Mouse (Mus musculus) ovary, postnatal 10 days (tissue): ENCODE measurements around the gene Rtbdn.
A peak's percentile ranks its signal among the peaks of the same experiment; 100 is the strongest.

Source experiments
- DNase-seq: peaks from one replicate; pipeline ENCODE4 v3.0.0; 2022; ENCODE audit warnings: low spot score

Gene Rtbdn

DNA sequence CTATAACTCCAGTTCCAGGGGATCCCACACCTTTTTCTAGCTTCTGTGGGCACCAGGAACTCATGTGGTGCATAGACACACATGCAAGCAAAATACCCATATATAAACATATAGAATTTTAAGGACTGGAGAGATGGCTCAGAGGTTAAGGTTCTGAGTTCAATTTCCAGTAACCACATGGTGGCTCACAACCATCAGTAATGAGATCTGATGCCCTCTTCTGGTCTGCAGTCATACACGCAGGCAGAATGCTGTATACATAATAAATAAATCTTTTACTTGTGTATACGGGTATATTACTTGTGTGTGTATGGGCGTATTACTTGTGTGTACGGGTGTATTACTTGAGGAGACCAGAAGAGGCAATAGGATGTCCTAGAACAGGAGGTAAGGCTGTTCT lies 17.2 kb downstream of the Rtbdn start:
- DNase-seq = no peak

DNA sequence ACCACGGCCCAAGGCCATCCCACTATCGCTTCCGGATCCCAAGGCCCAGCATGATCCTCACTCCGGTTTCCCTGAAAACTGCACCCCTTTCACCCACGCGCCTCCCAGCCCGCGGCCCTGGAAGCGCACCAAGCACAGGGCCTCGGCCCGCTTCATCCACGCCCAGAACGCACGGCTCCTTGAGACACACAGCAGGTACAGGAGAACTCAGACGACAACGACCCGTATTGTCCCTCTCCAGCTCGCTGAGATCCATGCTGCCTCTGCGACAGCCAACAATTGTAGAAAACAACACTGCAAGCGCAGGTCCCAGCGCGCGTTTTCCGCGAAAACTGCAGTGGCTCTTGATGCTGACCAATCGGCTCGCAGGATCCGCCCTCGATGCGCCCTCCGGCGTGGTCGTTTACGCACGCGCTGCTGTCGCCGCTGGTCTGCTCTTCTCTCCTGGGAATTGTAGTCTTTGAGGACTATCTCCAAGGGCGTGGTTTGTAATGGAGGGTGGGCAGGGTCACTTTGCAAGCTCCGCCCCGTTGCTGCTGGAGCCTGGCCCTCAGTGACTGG lies 19.0 kb downstream of the Rtbdn start:
- no peak for DNase-seq

DNA sequence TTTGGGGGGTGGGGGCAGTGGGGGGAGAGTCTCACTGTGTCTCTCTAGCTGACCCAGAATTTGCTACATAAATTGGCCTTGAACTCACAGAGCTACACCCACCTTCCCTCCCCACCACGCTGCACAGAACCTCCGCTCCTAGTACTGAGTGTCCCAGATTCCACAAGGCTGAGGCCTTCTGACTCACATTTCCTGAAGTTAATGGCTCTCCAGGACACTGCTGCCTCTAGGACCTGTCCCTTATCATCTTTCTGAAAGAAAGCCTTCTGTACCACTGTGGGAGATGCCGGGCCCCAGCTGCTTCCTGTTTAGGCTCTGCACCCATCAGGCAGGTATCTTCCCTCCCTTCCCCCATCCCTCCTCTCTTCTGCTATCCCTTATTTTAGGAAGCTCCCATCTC lies 19.8 kb downstream of the Rtbdn start:
- no peak for DNase-seq

DNA sequence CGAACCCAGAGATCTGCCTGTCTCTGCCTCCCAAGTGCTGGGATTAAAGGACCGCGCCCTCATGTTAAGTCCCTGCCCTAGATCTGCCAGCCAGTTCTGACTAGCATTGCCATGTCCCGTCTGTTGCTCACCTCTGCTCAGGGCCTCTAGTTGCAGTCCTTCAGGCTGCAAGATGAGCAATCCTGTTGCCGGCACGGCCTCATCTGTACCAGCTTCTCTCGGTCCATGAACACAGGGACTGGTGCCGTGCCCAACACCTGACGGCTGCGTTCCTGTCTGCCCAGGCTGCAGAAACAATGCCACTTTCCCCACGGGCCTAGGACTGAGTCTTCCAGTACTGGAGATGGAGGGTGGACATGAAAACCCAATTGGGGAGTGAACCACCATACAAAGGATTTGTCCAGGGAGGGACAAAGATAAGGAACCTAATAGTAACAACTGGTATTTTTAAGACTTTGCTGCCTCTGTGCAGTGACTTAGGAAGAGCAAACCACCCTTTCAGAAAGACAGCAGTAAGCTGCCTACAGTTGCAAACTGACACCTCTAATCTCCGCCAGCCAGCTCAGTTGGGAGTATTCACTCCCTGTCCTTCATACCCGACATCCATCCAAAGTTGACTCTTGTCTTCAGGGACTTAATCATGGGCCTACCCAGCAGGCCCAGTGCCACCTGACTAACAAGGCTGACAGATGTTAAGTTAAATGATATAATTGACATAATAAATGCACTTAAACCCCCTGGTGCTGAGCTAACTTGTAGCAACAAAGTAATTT lies 20.9 kb downstream of the Rtbdn start:
- DNase-seq = no peak

DNA sequence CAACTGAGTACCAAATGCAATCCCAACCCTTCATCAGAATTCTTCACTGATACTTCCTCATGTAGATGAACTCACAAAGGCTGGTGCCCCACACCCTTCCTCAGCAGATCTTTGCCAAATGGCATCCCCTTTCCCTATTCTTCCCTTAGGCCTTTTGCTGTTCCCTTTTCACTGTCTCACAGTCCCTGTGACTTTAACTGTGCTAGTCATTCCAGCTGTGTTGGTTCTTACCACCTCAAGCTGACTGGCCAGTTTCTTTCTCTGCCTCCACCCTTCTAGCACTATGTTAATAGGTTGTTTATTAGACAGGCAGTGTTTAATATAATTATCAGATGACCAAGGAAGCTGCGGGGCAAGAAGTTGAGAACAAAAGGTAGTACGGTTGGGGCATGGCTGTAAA lies 21.9 kb downstream of the Rtbdn start:
- DNase-seq = no peak

DNA sequence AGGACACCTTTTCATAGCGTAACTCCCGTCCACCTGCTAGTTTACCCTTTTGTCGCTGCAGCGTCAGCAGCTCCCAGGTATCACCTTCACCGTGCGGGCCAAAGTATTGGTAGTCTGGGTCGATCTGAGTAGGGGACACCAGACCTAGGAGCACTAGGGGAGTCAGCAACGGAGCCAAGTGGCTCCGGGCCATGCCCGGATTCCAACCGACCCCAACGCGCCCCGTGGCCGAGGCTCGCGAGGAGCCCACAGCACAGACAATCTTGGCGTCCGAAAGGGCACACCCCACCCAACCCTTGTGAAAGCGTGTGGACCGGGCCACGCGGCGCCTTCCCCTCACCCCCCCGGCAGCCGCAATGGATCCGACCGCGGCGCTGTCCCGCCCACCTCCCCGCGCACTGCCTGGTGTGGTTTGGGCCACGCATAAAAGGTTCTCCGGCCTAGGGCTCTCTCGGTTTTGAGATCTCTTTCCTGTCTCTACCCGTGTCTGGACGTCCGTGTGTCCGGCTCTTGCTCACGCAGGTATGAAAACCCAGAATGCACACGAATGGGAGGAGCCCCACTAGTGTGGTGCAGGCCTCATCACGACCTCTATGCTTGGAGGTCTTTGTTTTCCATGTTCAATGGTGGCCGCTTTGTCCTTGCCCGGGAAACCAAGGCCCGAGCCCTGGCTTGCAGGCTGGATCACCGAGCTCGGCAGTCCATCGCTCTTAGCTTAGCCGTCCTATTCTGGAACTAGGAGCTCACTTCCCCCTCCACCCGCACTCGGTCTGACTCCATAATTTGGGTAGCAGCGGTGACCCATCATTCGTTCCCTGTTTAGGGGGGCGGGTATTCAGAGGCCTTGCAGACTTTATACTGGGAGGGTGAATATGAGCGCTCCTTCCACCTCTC lies 22.7 kb downstream of the Rtbdn start, which contains the start of the genes Gm49661, Prdx2 and Rnaseh2a:
Gm49661 (minus strand) TSS at position 193 of the 894 bp plus-strand sequence.
Prdx2 (plus strand) TSS at position 347 of the 894 bp plus-strand sequence.
Rnaseh2a (minus strand) TSS at position 527 of the 894 bp plus-strand sequence.
- no peak for DNase-seq

DNA sequence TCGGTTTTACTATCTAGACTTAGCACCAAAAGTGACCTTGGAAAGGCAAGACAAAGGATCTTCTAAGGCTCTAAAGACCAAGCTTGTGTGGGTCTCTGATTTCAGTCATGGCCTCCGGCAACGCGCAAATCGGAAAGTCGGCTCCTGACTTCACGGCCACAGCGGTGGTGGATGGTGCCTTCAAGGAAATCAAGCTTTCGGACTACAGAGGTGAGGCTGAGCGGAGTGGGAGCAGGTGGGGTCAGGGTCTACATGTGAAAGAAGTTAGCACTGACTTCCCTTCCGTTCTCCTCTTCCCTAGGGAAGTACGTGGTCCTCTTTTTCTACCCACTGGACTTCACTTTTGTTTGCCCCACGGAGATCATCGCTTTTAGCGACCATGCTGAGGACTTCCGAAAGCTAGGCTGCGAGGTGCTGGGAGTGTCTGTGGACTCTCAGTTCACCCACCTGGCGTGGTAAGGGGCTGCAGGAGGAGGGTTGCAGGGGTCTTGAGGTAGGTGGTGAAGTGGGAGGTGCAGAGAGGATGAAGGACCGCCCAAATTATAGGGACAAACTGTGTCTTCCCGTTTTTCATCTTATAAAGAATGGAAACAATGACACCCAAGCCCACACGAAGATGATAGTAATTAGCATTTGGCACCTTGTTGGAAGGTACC lies 23.5 kb downstream of the Rtbdn start:
- DNase-seq = no peak

DNA sequence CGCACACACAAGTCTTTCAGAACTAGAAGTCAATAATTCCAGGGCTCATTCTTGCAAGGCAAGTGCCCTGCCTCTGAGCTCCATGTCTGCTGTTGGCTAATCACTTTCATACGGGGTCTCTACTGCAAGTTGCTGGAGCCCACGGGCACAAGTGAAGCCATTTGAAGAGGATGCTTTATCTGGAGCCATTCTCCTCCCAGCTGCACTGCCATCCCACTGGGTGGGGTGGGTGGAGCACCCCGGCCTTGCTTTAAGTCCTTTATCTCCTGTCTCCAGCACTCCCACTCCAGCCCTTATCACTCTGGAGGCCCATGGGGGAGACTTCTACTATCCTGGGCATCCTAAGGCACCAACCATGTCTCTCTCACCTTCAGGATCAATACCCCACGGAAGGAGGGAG lies 24.1 kb downstream of the Rtbdn start:
- no peak for DNase-seq

DNA sequence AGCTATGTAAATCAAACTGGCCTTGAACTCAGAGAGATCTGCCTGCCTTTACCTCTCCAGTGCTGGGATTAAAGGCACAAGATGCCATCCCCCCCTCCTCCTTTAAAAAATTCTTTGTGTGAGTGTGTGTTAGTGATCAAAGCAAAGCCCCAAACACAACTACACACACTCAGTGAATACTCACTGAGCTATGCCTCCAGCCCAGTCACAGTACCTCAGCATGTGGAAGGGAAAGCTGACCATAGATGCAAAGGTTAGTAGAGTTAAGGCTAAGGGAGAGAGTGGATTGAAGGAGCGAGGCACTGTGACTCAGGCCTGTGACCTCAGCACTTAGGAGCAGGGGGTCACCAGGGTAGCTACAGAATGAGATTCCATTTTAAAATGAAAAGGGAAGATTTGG lies 26.3 kb downstream of the Rtbdn start:
- no peak for DNase-seq

DNA sequence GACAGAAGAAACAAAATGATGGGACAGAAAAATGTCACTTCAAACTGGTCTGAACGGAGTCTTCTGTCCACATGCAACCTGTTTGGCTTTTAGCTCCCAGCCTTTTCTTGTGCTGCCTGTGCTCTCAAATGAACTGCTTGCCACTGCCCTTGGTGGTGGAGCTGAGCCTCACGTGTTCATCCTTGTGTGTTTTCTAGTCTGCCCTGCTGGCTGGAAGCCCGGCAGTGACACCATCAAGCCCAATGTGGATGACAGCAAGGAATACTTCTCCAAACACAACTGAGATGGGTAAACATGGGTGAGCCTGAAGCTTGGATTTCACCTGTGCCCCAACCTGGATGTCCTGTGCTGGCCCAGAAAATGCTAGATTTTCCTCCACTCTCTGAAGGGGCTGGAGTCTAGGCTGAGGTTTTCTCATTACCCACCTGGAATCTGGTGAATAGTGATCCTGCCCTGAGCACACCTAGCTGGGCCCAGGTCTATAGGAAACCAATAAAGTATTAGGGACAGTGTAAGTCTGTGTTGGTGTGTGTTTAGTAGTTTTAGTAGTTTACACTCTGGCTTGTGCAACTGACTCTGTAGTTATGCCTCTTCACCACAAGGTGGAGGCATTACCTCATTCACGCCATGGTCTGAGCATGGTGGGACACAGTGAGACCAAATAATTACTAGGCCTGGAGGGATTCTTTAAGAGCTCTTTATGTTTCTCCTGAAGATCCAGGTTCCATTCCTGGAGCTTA lies 27.2 kb downstream of the Rtbdn start:
- DNase-seq = no peak

DNA sequence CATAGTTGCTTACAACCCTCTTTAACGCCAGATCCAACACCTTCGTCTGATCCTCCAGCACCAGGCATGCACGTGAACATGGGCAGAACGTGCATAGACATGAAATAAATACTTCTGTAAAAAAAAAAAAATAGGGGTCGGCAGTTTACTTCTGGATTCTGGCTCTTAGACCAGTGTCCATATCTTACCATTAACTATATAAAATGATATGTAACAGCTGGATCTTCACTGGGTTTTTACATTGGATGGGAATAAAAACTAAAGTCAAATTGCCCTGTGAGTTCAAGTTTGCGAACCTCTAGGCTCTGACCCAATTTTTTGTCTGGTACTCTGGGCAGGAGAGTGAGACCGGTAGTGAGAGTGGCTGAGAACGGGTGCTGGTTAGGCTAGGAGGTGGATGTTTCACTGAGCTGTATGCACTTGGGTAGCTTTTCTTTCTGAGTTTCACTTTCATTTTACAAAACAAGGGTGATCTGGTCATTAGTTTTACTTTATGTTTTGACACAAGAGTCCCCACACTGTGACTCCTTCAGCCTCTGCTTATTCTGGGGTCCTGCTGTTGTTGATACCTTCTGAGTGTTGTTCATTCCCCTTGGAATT lies 27.9 kb downstream of the Rtbdn start:
- no peak for DNase-seq

DNA sequence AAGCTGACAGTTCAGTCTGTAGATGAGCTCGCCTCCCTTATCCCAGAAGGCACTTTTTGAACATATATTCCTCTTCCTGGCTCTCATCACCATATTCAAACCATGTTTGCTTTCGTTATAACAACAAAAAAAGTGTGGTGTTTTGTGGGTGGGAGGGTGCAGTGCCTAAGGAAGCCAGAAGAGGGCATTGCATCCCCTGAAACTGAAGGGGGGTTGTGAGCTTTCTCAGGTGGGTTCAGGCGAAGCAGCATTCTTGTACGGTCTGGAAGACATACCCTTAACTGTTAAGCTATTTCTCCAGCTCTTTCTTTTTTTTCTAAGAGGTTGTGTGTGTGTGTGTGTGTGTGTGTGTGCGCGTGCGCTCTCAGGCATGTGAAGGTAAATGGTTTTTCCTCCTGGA lies 28.6 kb downstream of the Rtbdn start:
- no peak for DNase-seq

DNA sequence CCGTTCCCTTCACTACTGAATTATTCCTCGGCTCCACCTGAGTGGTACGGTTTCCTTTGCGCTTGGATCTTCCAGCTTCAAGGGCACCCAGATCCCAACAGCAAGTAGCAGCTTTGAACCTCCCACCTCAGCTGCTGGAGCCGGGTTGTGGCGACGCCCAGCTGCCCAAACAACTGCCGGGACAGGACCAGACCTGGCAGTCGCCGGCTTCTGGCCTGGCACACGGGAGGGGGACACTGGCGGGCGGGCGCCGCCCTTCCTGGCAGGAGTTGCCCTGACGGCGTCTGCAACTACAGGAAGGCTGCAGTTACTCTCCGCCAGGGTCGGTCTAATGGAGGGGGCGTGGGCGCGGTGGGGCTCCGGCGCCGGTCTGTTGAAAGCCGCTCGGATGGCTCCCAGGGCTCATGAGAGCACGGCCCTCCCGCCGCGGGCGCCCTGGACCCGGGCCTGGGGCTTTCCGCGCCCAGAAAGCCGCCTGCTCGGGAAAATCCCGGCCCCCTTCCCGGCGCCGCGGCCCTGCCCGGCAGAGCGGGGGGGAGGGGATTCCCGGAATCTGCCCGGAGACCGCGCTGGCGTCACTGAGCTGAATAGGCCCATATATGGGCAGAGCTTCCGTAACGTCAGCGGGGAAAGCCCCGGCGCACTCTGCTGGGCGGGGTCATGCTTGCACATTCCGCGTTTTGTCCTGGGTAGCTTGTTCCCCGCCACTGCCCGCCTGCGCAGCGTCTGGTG lies 29.4 kb downstream of the Rtbdn start:
- peak; percentile 80 for DNase-seq

DNA sequence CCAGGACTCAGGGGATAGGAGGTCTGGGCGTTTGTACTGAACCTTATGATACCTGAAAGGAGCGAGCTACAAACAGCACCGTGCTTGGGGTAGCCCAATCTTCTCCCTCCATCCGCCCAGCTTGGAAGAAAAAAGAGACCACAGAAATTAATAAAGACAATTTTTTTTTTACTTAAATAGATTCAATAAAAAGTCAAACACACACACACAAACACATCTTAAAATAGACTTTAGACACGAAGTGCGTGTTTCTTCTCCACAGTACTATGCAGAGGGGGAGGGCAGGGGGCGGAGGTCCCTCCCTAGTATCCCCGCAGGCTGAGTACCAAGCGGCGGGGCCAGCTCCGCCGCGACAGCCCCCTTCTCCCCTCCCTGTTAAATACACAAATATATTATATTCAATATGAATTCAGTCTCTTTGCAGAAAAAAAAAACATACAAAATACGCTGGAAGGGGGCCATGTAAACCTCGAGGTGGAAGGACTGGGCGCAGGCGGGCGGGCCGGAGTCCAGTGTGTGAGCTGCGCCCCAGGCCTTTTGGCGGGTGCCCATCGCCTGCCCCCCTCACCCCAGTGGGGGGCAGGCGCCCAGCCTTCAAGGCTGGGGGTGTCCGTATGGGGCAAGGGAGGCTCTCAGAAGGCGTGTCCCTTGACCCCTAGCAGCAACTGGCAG lies 30.1 kb downstream of the Rtbdn start:
- no peak for DNase-seq

DNA sequence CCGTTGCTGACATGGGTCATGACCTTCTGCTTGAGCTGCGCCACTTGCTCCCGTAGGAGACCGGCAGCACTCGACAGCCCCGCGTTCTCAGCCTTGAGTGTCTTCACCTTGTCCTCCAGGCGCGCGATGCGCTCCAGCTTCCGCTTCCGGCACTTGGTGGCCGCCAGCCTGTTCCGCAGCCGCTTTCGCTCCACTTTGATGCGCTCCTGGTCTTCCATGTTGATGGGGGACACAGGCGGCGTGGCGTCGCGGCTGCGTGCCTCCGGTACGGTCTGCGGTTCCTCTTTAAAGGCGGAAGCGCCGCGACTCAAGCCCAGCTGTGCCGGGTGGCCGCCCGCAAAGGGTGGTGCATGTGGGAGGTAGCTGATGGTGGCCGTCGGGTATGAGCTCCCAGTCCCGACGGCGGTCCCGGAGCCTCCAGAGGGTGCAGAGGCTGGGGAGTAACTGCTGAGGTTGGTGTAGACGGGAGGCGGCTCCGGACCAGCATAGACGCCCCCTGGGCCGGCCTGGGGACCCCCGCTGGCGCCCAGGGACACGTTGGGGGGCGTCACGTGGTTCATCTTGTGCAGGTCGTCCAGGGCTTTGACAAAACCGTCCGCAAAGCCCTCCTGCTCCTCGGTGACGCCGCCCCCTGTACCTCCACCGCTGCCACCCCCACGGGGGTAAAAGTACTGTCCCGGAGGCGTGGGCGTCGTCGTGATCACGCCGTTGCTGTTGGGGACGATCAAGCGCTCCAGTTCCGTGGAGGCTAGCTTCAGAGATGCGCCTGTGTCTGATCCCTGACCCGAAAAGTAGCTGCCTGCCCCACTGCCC lies 30.9 kb downstream of the Rtbdn start:
- DNase-seq = no peak

DNA sequence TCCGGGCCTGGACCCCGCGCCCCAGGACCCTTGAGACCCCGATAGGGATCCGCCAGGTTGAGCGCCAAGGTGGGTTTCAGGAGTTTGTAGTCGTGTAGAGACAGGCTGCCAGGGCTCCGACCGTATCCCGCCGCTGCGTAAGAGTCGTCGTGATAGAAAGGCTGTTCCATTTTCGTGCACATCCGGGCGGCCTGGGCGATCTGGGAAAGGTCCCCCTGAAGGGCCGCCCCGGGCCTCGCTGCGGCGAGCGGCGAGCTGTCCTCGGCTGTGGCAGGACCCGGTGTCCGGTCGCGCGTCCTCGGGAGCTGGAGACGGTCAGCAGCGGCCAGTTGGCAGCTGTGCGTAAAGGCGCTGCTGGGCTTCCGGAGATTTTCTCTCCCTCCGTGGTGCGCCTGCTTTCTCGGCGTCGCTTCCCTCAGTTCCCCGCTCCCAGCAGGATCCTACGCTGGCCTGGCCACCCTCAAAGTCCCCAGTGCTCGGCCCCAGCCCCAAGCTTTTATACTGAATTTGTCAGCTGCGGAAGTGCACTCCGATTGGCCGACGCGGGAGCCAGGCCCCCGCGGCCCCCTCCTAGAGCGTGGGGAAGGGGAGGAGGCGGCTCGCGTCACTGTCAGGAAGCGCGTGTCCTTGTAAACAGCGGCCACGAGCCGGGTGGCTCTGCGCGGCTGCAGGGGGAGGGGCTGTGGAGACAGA lies 31.6 kb downstream of the Rtbdn start, which contains the start of gene Junb:
Junb (minus strand) TSS at position 471 of the 693 bp plus-strand sequence.
- peak; percentile 94 for DNase-seq

DNA sequence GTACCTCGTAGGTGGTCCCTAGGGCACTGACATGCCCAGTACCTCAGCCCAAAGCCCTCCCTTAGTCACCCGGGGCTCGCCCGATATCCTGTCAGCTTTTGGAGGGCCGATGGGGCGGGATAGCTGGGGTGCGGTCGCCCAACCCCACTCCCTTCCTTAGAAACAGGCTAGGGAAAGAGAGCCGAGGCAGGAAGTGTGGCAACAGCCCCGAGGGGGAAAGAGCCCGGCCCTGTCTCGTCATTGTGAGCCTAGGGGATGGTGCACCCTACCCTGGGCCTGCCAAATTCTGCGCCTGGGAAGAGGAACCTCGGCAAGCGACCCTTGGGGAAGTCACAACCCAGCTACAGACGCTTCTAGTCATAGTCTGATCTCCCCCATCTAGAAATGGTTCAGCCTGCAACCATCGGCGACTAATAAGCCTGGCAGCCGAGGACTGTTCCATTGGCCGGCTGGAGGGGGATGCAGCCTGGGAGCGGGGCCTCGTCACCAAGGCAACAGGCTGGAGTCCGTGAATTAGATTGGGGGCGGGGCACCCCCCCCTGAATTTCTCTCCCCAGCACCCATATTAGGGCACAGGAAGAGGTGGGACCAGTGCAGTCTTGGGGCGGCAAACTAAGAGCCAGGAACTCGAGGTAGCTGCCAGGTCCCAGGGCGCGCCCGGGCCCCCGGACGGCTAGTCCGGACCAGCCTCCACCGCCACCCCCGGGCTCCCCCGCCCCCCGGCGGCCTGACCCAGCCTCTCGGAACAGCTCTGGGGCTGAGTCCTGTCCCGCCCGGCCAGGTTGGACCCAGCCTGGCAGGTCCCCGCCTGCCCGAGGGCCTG lies 33.0 kb downstream of the Rtbdn start:
- DNase-seq = peak; percentile 76
